Mouse (Mus musculus) MEL (cell line): ENCODE measurements at regions not wholly inside any gene's neighbourhood (a gene's known extent, or its start where the extent isn't known, plus 50 kb on each side); places are given as distances from the start of the nearest gene placed in this dataset.

Experiments
- DNase-seq: peaks from one replicate; pipeline ENCODE4 v3.0.0; 2011; ENCODE audit warnings: low read depth, low spot score
- H3K27ac ChIP-seq: 2 replicates; pipeline ENCODE4 v1.5.1; 2012; ENCODE audit warnings: low read depth, mild to moderate bottlenecking, control low read depth, low read length, moderate library complexity; ENCODE audit not compliant: control insufficient read depth
- H3K27me3 ChIP-seq, 2 experiments: fragments of 150-350 bp in 1 of 2; sonication (generic) in 1 of 2; 2 replicates each; pipeline ENCODE4 v1.6.1; 2012; ENCODE audit warnings: low read length in 2 of 2, mild to moderate bottlenecking in 2 of 2, improper control_type of control experiment in 1 of 2, moderate library complexity in 1 of 2; ENCODE audit not compliant: insufficient read depth in 2 of 2, control insufficient read depth in 1 of 2
- H3K36me3 ChIP-seq, 2 experiments: 2 replicates each; pipeline ENCODE4 v1.6.1; 2012 to 2014; ENCODE audit warnings: low read length in 2 of 2, improper control_type of control experiment in 1 of 2, inconsistent platforms in 1 of 2, mild to moderate bottlenecking in 1 of 2; ENCODE audit not compliant: insufficient read depth in 2 of 2, control insufficient read depth in 1 of 2
- H3K4me1 ChIP-seq, 2 experiments: fragments of 150-350 bp in 1 of 2; sonication (generic) in 1 of 2; 2 replicates each; pipeline ENCODE4 v1.6.1; 2012; ENCODE audit warnings: low read length in 2 of 2, improper control_type of control experiment in 1 of 2, mild to moderate bottlenecking in 1 of 2; ENCODE audit not compliant: insufficient read depth in 2 of 2, control insufficient read depth in 1 of 2
- H3K4me3 ChIP-seq, 2 experiments: fragments of 150-350 bp in 1 of 2; sonication (generic) in 1 of 2; 2 replicates each; pipeline ENCODE4 v1.5.1; 2012; ENCODE audit warnings: low read depth in 2 of 2, low read length in 2 of 2, mild to moderate bottlenecking in 2 of 2, moderate library complexity in 2 of 2, control low read depth in 1 of 2, improper control_type of control experiment in 1 of 2; ENCODE audit not compliant: control insufficient read depth in 1 of 2, insufficient read depth in 1 of 2
- H3K79me2 ChIP-seq: 2 replicates; pipeline ENCODE4 v1.6.1; 2012; ENCODE audit warnings: mild to moderate bottlenecking, low read length, moderate library complexity; ENCODE audit not compliant: control insufficient read depth, poor library complexity, insufficient read depth
- H3K9ac ChIP-seq: 2 replicates; pipeline ENCODE4 v1.6.1; 2012; ENCODE audit warnings: low read depth, mild to moderate bottlenecking, control low read depth, low read length, moderate library complexity; ENCODE audit not compliant: control insufficient read depth, poor library complexity, severe bottlenecking
- H3K9me3 ChIP-seq: fragments of 150-350 bp; sonication (generic); replicated peaks from 2 replicates; pipeline ENCODE4 v1.6.1; 2012; ENCODE audit warnings: mild to moderate bottlenecking, low read length, improper control_type of control experiment, moderate library complexity; ENCODE audit not compliant: insufficient read depth
- BHLHE40 ChIP-seq: IDR thresholded peaks from 2 replicates; pipeline ENCODE4 v1.6.1; 2012; ENCODE audit warnings: low read depth, mild to moderate bottlenecking, inconsistent platforms, low read length, improper control_type of control experiment, borderline replicate concordance
- CHD2 ChIP-seq: IDR thresholded peaks from 2 replicates; pipeline ENCODE4 v1.6.1; 2011; ENCODE audit warnings: low read length, improper control_type of control experiment
- CTCF ChIP-seq, 3 experiments: IDR thresholded peaks in 2 of 3; conservative IDR thresholded peaks in 1 of 3; 2 replicates each; pipeline ENCODE4 v1.5.1; 2011 to 2012; ENCODE audit warnings: low read length in 3 of 3, low read depth in 2 of 3, mild to moderate bottlenecking in 2 of 3, improper control_type of control experiment in 1 of 3, inconsistent platforms in 1 of 3, mixed read lengths in 1 of 3, moderate library complexity in 1 of 3; ENCODE audit not compliant: control insufficient read depth in 1 of 3, insufficient read depth in 1 of 3, poor library complexity in 1 of 3, severe bottlenecking in 1 of 3
- EP300 ChIP-seq, 2 experiments: IDR thresholded peaks; 2 replicates each; pipeline ENCODE4 v1.6.1; 2011; ENCODE audit warnings: improper control_type of control experiment in 2 of 2, low read length in 2 of 2, low read depth in 1 of 2, mild to moderate bottlenecking in 1 of 2
- ETS1 ChIP-seq: IDR thresholded peaks from 2 replicates; pipeline ENCODE4 v1.6.1; 2012; ENCODE audit warnings: low read depth, mild to moderate bottlenecking, inconsistent platforms, low read length, improper control_type of control experiment, moderate library complexity
- GATA1 ChIP-seq: IDR thresholded peaks from 2 replicates; pipeline ENCODE4 v1.6.1; 2011; ENCODE audit warnings: low read depth, low read length, improper control_type of control experiment
- MAFK ChIP-seq: IDR thresholded peaks from 2 replicates; pipeline ENCODE4 v1.6.1; 2011; ENCODE audit warnings: low read depth, mild to moderate bottlenecking, low read length, improper control_type of control experiment, borderline replicate concordance
- MAX ChIP-seq: IDR thresholded peaks from 2 replicates; pipeline ENCODE4 v1.6.1; 2011; ENCODE audit warnings: low read length, improper control_type of control experiment
- MEF2A ChIP-seq: IDR thresholded peaks from 2 replicates; pipeline ENCODE4 v1.6.1; 2014; ENCODE audit warnings: low read depth, mild to moderate bottlenecking, inconsistent platforms, low read length, improper control_type of control experiment; ENCODE audit not compliant: poor library complexity, insufficient replicate concordance, severe bottlenecking; ENCODE audit errors: extremely low read depth
- MXI1 ChIP-seq: IDR thresholded peaks from 2 replicates; pipeline ENCODE4 v1.6.1; 2011; ENCODE audit warnings: mild to moderate bottlenecking, low read depth, low read length, improper control_type of control experiment
- NELFE ChIP-seq: IDR thresholded peaks from 2 replicates; pipeline ENCODE4 v1.6.1; 2011; ENCODE audit warnings: low read depth, low read length, improper control_type of control experiment
- NRF1 ChIP-seq: IDR thresholded peaks from 2 replicates; pipeline ENCODE4 v1.6.1; 2014; ENCODE audit warnings: low read depth, mild to moderate bottlenecking, inconsistent platforms, low read length, improper control_type of control experiment, moderate library complexity; ENCODE audit not compliant: poor library complexity, insufficient read depth, severe bottlenecking
- POLR2A ChIP-seq, 2 experiments: IDR thresholded peaks; 2 replicates each; pipeline ENCODE4 v1.6.1; 2011 to 2012; ENCODE audit warnings: low read length in 2 of 2, mild to moderate bottlenecking in 2 of 2, control low read depth in 1 of 2, improper control_type of control experiment in 1 of 2, low read depth in 1 of 2, moderate library complexity in 1 of 2; ENCODE audit not compliant: control insufficient read depth in 1 of 2, insufficient read depth in 1 of 2, poor library complexity in 1 of 2
- POLR2AphosphoS2 ChIP-seq: IDR thresholded peaks from 2 replicates; pipeline ENCODE4 v1.6.1; 2011; ENCODE audit warnings: low read length, improper control_type of control experiment
- POLR2AphosphoS5 ChIP-seq: IDR thresholded peaks from 2 replicates; pipeline ENCODE4 v1.6.1; 2012; ENCODE audit warnings: low read depth, borderline replicate concordance, mild to moderate bottlenecking, inconsistent platforms, low read length, moderate library complexity, mixed read lengths
- RAD21 ChIP-seq: IDR thresholded peaks from 2 replicates; pipeline ENCODE4 v1.6.1; 2011; ENCODE audit warnings: mild to moderate bottlenecking, low read depth, low read length, improper control_type of control experiment
- SIN3A ChIP-seq: IDR thresholded peaks from 2 replicates; pipeline ENCODE4 v1.6.1; 2012; ENCODE audit warnings: low read length, improper control_type of control experiment, inconsistent platforms
- SMC3 ChIP-seq: IDR thresholded peaks from 2 replicates; pipeline ENCODE4 v1.6.1; 2011; ENCODE audit warnings: low read depth, low read length, improper control_type of control experiment
- ZC3H11A ChIP-seq: IDR thresholded peaks from 2 replicates; pipeline ENCODE4 v1.6.1; 2012; ENCODE audit warnings: low read depth, mild to moderate bottlenecking, inconsistent platforms, low read length, improper control_type of control experiment

GRCm38 (mm10) chr2:108756251-108756650, 524.3 kb upstream of the Kif18a start:
- no peaks in the 10 kb centered on the region for H3K36me3 ChIP-seq
- no peaks in the 10 kb centered on the region for H3K79me2 ChIP-seq
- H3K9ac ChIP-seq, result no peak overlapping the region
- H3K27me3 ChIP-seq, result no peaks in the 10 kb centered on the region; a peak in 1 of 4 replicates
- H3K4me1 ChIP-seq, result no peaks in the 10 kb centered on the region
- DNase-seq, result no peak
- no peaks in the 10 kb centered on the region for H3K9me3 ChIP-seq
- H3K4me3 ChIP-seq, result no peak overlapping the region
- no peak overlapping the region for H3K27ac ChIP-seq
- TF ChIP-seq POLR2AphosphoS2 (no peak), EP300 (IDR thresholded peaks at IDR 0.05; ENCODE audit: low read depth in 1 of 2, low read length in 2 of 2) (no peak), MEF2A (no peak), POLR2AphosphoS5 (no peak), ETS1 (no peak), CTCF (IDR thresholded peaks at IDR 0.05 in 2 of 3, conservative IDR thresholded peaks at IDR 0.05 in 1 of 3; ENCODE audit: control insufficient read depth in 1 of 3, insufficient read depth in 1 of 3, low read depth in 2 of 3, low read length in 3 of 3, poor library complexity in 1 of 3, severe bottlenecking in 1 of 3) (no peak), RAD21 (no peak), SMC3 (no peak)

DNA sequence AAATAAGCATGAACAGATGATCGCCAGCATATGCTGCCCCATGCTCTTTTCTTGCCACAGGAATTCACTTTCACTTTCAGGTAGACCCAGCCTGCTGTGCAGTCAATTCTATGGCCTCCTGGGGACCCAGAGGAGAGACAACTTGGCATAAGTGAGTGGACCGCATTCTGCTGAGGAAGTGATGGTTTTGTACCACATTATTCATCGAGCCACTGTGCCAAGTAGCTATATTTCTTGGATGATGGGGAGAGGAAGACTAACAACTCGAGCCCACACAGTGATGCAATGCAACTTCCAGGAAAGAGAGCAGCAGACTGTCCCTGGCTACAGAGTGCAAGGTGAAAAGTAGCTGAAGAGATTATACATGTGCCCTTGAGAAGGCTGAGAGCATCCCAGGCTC, 515.8 kb upstream of the Kif18a start:
- peak overlapping the region; percentile 55 to 57 for H3K4me3 ChIP-seq
- H3K79me2 ChIP-seq, result no peaks in the 10 kb centered on the region
- DNase-seq, result no peak
- TF ChIP-seq NRF1, result no peak
- no peak for TF ChIP-seq ZC3H11A
- no peak for TF ChIP-seq MXI1
- no peak for TF ChIP-seq NELFE
- TF ChIP-seq MEF2A, result no peak
- no peak for TF ChIP-seq MAFK
- no peak for TF ChIP-seq POLR2AphosphoS5
- TF ChIP-seq GATA1, result no peak
- peaks cover 0 to 3% of the 10 kb centered on the region in 2 experiments; a peak in 1 of 4 replicates for H3K4me1 ChIP-seq
- H3K27ac ChIP-seq, result no peak overlapping the region
- H3K27me3 ChIP-seq, result no peaks in the 10 kb centered on the region; a peak in 2 of 4 replicates
- H3K9ac ChIP-seq, result 0 out of 2 replicates have a peak overlapping the region, but pooled peaks have one; percentile 18
- H3K9me3 ChIP-seq, result no peaks in the 10 kb centered on the region
- no peaks in the 10 kb centered on the region for H3K36me3 ChIP-seq

- TF ChIP-seq BHLHE40 (no peak), MEF2A (no peak), SIN3A (no peak), POLR2AphosphoS2 (no peak), POLR2A (IDR thresholded peaks at IDR 0.05; ENCODE audit: control insufficient read depth in 1 of 2, insufficient read depth in 1 of 2, low read depth in 1 of 2, low read length in 2 of 2, poor library complexity in 1 of 2) (no peak), NRF1 (no peak), MAX (no peak), MXI1 (no peak), CHD2 (no peak), POLR2AphosphoS5 (no peak), ZC3H11A (no peak)
- TF ChIP-seq, all 39 proteins: peak for 0
- no peaks in the 10 kb centered on the region; a peak in 1 of 4 replicates for H3K27me3 ChIP-seq
- peaks cover 0 to 3% of the 10 kb centered on the region in 2 experiments; a peak in 1 of 4 replicates for H3K4me1 ChIP-seq
- H3K4me3 ChIP-seq, result no peak overlapping the region
- no peaks in the 10 kb centered on the region; a peak in 1 of 4 replicates for H3K36me3 ChIP-seq
- H3K79me2 ChIP-seq, result no peaks in the 10 kb centered on the region
- H3K27ac ChIP-seq, result no peak overlapping the region
- DNase-seq, result no peak
- H3K9me3 ChIP-seq, result no peaks in the 10 kb centered on the region
- no peak overlapping the region for H3K9ac ChIP-seq
These were observed 514.1 kb upstream of the Kif18a start for GRCm38 (mm10) chr2:108766461-108766860.
